Mouse (Mus musculus) CH12F3 (cell line): ENCODE results near the gene Inka1.
"Not testable (repeated sequence)": the region's sequence is repeated elsewhere in the genome, so short reads cannot be mapped to it uniquely, and the experiment has no call there.

Experiments used
- in situ Hi-C: fragments of 300-500 bp; cut with MboI; formaldehyde crosslinking; loops from 2 replicates; pipeline ENCODE4 v1.14.3; 2020; ENCODE audit warnings: low sequenced_read_pairs

The Inka1 gene

GRCm38 (mm10) chr9:107985131-107986119 is at the start of gene Inka1:
TSS of gene Inka1 (minus strand) at chr9:107985879.
- in situ Hi-C loops: no loop called here

- in situ Hi-C loops: no loop called here
These were observed 46.4 kb upstream of the Inka1 start for GRCm38 (mm10) chr9:108032126-108032525.

- in situ Hi-C loops: no loop called here
These were observed 42.2 kb upstream of the Inka1 start for GRCm38 (mm10) chr9:108027867-108028266.

DNA sequence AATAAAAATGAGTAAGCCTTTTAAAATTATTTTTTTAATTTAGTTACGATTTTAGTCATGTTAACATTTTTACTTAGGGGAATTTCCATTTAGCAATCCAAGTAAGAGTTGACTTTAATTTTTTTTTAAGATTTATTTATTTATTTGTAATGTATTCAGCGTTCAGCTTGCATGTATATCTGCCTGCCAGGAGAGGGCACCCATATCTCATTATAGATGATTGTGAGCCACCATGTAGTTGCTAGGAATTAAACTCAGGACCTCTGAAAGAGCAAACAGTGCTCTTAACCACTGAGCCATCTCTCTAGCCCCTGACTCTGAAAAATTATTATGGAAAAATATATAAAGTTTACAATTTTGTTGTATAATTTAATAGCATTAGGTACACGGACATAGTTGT is 40.9 kb upstream of the Inka1 start:
- in situ Hi-C loops: no loop called here

DNA sequence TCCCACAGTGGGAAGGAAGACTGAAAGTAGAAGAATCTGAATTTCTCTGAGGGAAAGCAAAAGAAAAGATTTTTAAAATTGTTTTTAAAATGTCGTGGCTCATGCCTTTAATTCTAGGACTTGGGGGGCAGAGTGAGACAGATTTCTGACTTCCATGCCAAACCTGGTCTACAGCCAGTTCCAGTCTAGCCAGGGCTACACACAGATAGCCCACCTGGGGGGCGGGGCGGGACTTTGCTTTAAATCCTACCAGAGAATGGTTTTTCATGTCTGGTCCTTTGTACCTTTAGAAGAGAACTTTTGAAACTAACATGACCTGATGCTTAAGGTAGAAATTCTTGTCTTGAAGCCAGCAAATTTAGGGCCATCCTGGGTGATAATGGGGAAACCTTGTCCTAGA is 37.5 kb upstream of the Inka1 start:
- in situ Hi-C loops: no loop called here

DNA sequence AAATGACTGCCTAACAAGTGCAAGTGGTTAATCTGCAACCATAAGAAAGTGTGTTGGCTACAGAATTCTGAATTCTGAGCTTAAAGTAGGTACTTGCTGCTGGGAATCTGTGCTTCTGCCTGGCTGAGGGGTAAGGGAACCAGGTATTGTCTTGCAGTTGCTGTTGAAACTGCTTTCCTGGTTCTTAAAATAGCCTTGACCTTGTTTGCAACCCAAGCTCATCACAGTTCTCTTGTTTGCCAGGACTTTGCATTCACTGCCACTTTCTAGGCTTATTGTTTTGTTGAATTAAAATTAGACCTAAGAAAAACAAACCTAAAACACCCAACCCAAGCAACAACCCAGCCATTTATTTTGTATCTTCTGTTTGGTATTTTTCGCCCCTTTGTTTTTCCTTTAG is 35.1 kb upstream of the Inka1 start:
- in situ Hi-C loops: no loop called here

GRCm38 (mm10) chr9:108017127-108017526 is 31.4 kb upstream of the Inka1 start:
- in situ Hi-C loops: no loop called here

GRCm38 (mm10) chr9:108013577-108013976 is 27.9 kb upstream of the Inka1 start:
- in situ Hi-C loops: not testable (repeated sequence)

- in situ Hi-C loops: no loop called here
These were observed 24.7 kb upstream of the Inka1 start for GRCm38 (mm10) chr9:108010385-108010784.

DNA sequence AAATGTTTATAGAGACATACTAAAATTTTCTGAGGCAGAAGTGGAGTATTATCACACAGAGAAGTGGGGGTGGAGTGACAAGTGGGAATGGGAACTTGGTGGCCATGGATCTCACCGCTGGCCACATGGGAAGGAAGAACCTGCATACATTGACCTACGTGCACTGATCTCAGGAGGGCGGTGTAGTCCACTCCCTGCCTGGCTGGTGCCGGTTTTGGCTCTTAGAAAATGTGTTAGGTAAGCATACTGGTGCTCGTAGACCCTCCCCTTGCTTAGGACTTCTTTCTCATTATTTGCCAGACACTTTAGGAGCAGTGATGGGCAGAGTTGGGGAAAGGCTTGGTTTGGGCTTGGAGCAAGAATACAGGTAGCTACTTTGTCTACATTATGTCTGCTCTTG is 22.4 kb upstream of the Inka1 start:
- in situ Hi-C loops: no loop called here

DNA sequence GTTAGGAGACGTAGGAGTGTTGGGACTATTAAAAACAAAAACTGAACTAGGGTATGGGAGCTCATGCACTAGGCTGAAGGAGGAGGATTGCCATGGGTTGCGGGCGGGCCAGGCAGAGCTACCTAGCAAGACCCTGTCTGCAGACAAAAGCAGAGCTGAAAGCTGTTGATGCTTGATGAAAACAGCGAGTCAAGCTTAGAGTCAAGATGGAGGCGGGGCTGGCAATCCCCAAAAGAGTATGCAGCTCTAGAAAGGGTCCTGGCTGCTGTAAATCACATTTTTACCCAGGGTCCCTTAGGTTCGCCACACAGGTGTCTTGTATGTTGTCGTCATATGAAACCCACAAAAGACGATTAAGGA is 17.8 kb upstream of the Inka1 start:
- in situ Hi-C loops: no loop called here

- in situ Hi-C loops: no loop called here
These were observed 17.3 kb upstream of the Inka1 start for GRCm38 (mm10) chr9:108002778-108003530.

- in situ Hi-C loops: no loop called here
These were observed 16.5 kb upstream of the Inka1 start, which contains the start of gene Ip6k1 for GRCm38 (mm10) chr9:108001922-108002770. TSS of gene Ip6k1 (plus strand) at chr9:108002501.

DNA sequence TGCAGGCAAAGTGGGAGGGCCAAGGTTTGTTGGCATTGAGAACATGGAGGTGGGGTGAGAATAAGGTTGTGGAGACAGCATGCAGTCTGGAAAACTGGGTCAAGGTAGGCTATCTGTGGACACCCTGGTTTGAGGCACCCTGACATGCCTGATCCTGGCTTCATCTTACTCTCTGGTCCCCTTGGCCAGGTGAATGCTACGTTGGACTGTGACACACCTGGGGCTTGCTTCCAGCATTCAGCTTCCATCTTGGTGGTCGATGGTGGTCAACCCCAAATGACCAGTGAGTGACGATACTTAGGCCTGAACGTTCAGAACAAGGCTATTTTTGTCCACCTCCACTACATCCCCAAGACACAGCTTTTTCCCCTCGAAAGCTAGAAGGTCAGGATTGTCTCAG is 10.4 kb upstream of the Inka1 start, which contains the start of gene Gm20662:
Gene Gm20662, plus strand, starts transcription at position 301 of the 400 bp plus-strand sequence.
- in situ Hi-C loops: no loop called here

- in situ Hi-C loops: no loop called here
These were observed 9.8 kb upstream of the Inka1 start for GRCm38 (mm10) chr9:107995513-107995912.

DNA sequence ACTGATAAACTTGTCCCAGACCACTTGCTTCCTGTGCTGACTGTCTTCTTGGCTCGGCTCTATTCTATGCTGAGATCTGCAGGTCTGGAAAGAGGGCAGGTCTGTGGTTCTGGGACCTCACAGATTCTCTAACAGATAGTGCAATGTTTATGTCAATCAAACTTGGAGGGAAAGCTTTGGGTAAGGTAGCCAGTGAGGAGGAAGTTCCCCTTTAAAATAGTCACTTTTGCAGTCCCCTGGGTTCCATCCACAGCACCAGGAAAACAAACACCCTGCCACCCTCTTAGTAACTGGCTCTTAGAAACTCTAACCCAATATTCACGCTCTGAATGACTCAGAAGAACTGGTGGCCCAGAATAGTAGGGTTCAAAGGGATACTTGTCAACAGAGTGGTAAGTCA is 8.8 kb upstream of the Inka1 start:
- in situ Hi-C loops: no loop called here

GRCm38 (mm10) chr9:107993013-107993412 is 7.3 kb upstream of the Inka1 start:
- in situ Hi-C loops: no loop called here

GRCm38 (mm10) chr9:107992197-107992596 is 6.5 kb upstream of the Inka1 start, which contains the start of gene Cdhr4:
TSS of gene Cdhr4 (plus strand) at chr9:107992497.
- in situ Hi-C loops: no loop called here

DNA sequence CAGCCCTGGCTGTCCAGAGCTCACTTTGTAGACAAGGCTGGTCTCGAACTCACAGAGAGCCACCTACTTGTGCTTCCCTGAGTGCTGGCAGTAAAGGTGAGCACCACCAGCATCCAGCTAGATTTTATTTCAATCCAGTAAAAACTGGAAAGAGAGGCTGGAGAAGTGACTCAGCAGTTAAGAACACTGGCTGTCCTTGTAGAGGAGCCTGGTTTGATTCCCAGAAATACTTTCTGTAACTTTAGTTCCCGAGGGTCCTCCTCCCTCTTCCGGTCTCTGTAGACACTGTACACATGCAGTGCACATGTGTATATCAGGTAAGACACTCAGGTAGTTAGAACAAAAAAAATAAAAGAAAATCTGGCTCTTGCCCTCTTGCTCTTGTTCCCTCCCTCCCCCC is 2.3 kb upstream of the Inka1 start:
- in situ Hi-C loops: no loop called here

DNA sequence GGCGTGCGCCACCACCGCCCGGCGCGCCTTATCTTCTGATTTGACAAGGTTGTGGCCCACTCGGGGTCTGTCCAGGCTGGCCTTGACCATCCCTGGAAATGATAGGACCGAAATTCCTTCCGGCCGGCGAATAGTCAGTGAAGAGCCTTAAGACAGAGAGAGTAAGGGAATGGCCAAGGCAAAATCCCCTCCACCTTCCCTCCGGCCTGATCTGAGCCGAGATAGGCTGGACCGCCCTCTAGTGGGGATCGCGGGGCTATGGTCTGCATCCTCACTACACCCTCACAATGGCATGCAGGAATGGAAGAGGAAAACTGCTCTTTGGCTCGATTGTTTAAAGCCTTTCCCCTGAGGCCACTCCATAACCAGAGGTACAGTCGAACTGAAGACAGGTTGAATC is 697 bp upstream of the Inka1 start:
- in situ Hi-C loops: no loop called here

DNA sequence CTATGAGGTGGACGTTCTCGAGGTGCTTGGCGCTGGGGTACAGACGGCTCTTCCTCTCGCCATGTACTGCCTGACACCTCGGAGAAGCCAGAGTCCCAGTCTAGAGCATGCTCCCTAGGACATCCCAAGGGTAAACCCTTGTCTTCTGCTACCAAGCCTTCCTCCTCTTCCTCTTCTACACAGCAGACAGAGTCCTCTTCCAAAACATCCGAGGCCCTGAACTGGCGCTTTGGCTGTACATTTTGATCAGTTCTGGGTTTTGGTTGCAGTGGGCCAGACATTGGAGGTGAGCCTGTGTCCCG is 974 bp downstream of the Inka1 start:
- in situ Hi-C loops: no loop called here
